Mouse (Mus musculus) thymus, adult 2 months (tissue): ENCODE measurements around the gene Ccdc34.

Source experiments
- CTCF ChIP-seq: fragments of 200-500 bp; IDR thresholded peaks from 2 replicates; pipeline ENCODE4 v1.5.1; 2012; ENCODE audit warnings: mild to moderate bottlenecking, control low read depth, low read length, moderate library complexity, borderline replicate concordance; ENCODE audit not compliant: control insufficient read depth, poor library complexity, insufficient read depth; ENCODE audit errors: extremely low read depth
- POLR2A ChIP-seq: fragments of 200-500 bp; IDR thresholded peaks from 2 replicates; pipeline ENCODE4 v1.6.1; 2012; ENCODE audit warnings: mild to moderate bottlenecking, low read length, control low read depth, moderate library complexity; ENCODE audit not compliant: control insufficient read depth, poor library complexity, insufficient read depth; ENCODE audit errors: extremely low read depth

GRCm38 (mm10) chr2:110190416-110190815 lies 172.8 kb downstream of the Ccdc34 start:
- no peak for TF ChIP-seq POLR2A
- TF ChIP-seq CTCF = no peak
